Mouse (Mus musculus) myocyte (in vitro differentiated cells): ENCODE measurements around the gene Cpne5. TPM values are rescaled to one million over a fixed set of nuclear protein-coding genes. Genes with fewer than 3 reads are reported as not detected.

Source experiments
- H3K27me3 ChIP-seq: one replicate; pipeline ENCODE4 v1.6.1; 2011; ENCODE audit not compliant: control insufficient read depth, insufficient read depth, insufficient read length
- H3K36me3 ChIP-seq: one replicate; pipeline ENCODE4 v1.6.1; 2011; ENCODE audit not compliant: control insufficient read depth, insufficient read depth
- H3K4me2 ChIP-seq: one replicate; pipeline ENCODE4 v1.6.1; 2011; ENCODE audit warnings: low read depth, control low read depth
- H3K4me3 ChIP-seq: one replicate; pipeline ENCODE4 v1.5.1; 2011; ENCODE audit warnings: mild to moderate bottlenecking, control low read depth, moderate library complexity
- H3K79me2 ChIP-seq: one replicate; pipeline ENCODE4 v1.6.1; 2011; ENCODE audit not compliant: control insufficient read depth, insufficient read depth
- H3ac ChIP-seq: one replicate; pipeline ENCODE4 v1.6.1; 2011; ENCODE audit not compliant: control insufficient read depth, insufficient read length
- CEBPB ChIP-seq: IDR thresholded peaks from 2 replicates; pipeline ENCODE4 v1.6.1; 2011; ENCODE audit warnings: mild to moderate bottlenecking, moderate library complexity; ENCODE audit not compliant: poor library complexity, insufficient read depth, severe bottlenecking
- E2F4 ChIP-seq: IDR thresholded peaks from one replicate; pipeline ENCODE4 v1.6.1; 2011; ENCODE audit warnings: mild to moderate bottlenecking, control low read depth, moderate library complexity; ENCODE audit not compliant: insufficient read depth
- MAX ChIP-seq: IDR thresholded peaks from one replicate; pipeline ENCODE4 v1.6.1; 2011; ENCODE audit warnings: low read depth, mild to moderate bottlenecking, control low read depth
- MYOD1 ChIP-seq, 3 experiments: IDR thresholded peaks; one replicate each; pipeline ENCODE4 v1.6.1; 2011; ENCODE audit warnings: control low read depth in 2 of 3, low read depth in 2 of 3, mild to moderate bottlenecking in 2 of 3, moderate library complexity in 1 of 3; ENCODE audit not compliant: insufficient read length in 2 of 3, control insufficient read depth in 1 of 3
- MYOG ChIP-seq, 3 experiments: IDR thresholded peaks; one replicate each; pipeline ENCODE4 v1.6.1; 2011; ENCODE audit warnings: control low read depth in 2 of 3, low read depth in 2 of 3, mild to moderate bottlenecking in 2 of 3; ENCODE audit not compliant: insufficient read length in 2 of 3, control insufficient read depth in 1 of 3, insufficient read depth in 1 of 3
- POLR2A ChIP-seq: IDR thresholded peaks from one replicate; pipeline ENCODE4 v1.6.1; 2011; ENCODE audit warnings: low read depth, mild to moderate bottlenecking, control low read depth, moderate library complexity; ENCODE audit not compliant: insufficient read length
- POLR2AphosphoS2 ChIP-seq: IDR thresholded peaks from one replicate; pipeline ENCODE4 v1.6.1; 2011; ENCODE audit warnings: low read depth, control low read depth; ENCODE audit not compliant: insufficient read length
- REST ChIP-seq: IDR thresholded peaks from one replicate; pipeline ENCODE4 v1.6.1; 2011; ENCODE audit warnings: mild to moderate bottlenecking, control low read depth, moderate library complexity; ENCODE audit not compliant: insufficient read depth, insufficient read length
- SRF ChIP-seq: IDR thresholded peaks from one replicate; pipeline ENCODE4 v1.6.1; 2011; ENCODE audit warnings: low read depth; ENCODE audit not compliant: control insufficient read depth, insufficient read length
- TCF12 ChIP-seq: IDR thresholded peaks from one replicate; pipeline ENCODE4 v1.6.1; 2011; ENCODE audit warnings: mild to moderate bottlenecking, control low read depth; ENCODE audit not compliant: poor library complexity, insufficient read depth, severe bottlenecking
- TCF3 ChIP-seq: IDR thresholded peaks from one replicate; pipeline ENCODE4 v1.6.1; 2011; ENCODE audit warnings: low read depth, control low read depth; ENCODE audit not compliant: insufficient read length
- USF1 ChIP-seq: IDR thresholded peaks from one replicate; pipeline ENCODE4 v1.6.1; 2011; ENCODE audit warnings: low read depth, mild to moderate bottlenecking, control low read depth, moderate library complexity
- polyA plus RNA-seq: library from polyadenylated mRNA; unstranded; fragments of >200 nt; fragmentation: generic; extraction: Trizol; gene quantifications from one replicate; pipeline ENCODE4 v1.2.1, GENCODE M21; 2012; ENCODE audit warnings: missing spikeins

Gene Cpne5
- polyA plus RNA-seq, 1 experiment: 0.56 TPM

GRCm38 (mm10) chr17:29195579-29195978, 42.4 kb downstream of the Cpne5 start:
- Histone ChIP-seq H3K4me3 (no peak overlapping the region), H3K27me3 (peaks cover 7% of the 10 kb centered on the region)
- TF ChIP-seq REST (no peak), MYOD1 (IDR thresholded peaks at IDR 0.05; ENCODE audit: control insufficient read depth in 1 of 3, insufficient read length in 2 of 3, low read depth in 2 of 3) (no peak), CEBPB (no peak), POLR2AphosphoS2 (no peak), USF1 (no peak), MAX (no peak), POLR2A (no peak), SRF (no peak), TCF12 (no peak)

GRCm38 (mm10) chr17:29188989-29189388, 49.0 kb downstream of the Cpne5 start:
- Histone ChIP-seq H3K27me3 (peaks cover 28% of the 10 kb centered on the region), H3ac (no peak overlapping the region), H3K36me3 (no peaks in the 10 kb centered on the region), H3K4me2 (no peak overlapping the region), H3K79me2 (no peaks in the 10 kb centered on the region), H3K4me3 (no peak overlapping the region)
- TF ChIP-seq REST (no peak), POLR2A (no peak), TCF3 (no peak), MYOG (IDR thresholded peaks at IDR 0.05; ENCODE audit: control insufficient read depth in 1 of 3, insufficient read depth in 1 of 3, insufficient read length in 2 of 3, low read depth in 2 of 3) (no peak), E2F4 (no peak), USF1 (no peak), POLR2AphosphoS2 (no peak), CEBPB (no peak), TCF12 (no peak), MAX (no peak), MYOD1 (IDR thresholded peaks at IDR 0.05; ENCODE audit: control insufficient read depth in 1 of 3, insufficient read length in 2 of 3, low read depth in 2 of 3) (no peak), SRF (no peak)

More at GRCm38 (mm10) chr17:29195579-29195978, 42.4 kb downstream of the Cpne5 start:
- Histone ChIP-seq H3ac (no peak overlapping the region), H3K79me2 (no peaks in the 10 kb centered on the region), H3K36me3 (no peaks in the 10 kb centered on the region), H3K4me2 (no peak overlapping the region)

DNA sequence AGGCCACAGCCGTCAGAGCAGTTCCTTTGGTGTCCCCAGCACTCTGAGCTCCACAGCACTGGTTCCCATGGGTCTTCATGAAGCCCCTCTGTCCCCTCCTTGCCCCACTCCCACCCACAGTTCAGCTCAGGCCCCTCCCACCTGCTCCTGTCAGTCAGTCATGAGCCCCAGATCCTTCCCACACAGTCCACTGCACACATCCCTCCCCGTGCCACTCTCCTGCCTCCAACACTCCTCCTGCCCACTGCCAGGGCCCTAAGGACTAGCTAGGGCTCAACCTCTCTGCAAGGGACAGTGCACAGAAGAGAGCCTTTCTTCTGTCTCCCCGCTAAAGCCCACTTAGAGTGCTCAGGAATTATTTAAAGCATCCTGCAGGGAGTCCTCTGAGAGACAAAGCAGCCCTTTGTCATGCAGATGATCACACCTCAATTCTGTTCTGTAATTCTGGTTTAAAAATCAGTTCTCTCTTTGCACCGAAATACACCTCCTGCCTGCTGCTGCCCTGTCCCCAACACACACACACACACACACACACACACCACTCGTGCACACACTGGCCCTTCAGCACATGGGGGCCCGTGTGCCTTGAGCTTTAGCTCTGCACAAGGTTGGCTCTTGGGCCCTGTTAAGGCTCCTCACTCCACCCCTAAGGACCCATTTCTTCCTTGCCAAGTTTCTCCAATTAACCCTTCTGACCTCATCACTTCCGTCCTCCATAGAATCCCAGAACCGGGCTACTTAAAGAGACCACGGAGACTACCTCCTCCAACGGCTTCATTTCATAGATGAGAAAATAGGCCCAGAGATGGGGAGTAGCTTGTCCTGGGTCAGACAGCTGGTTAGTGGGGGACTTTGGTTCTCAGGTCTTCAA, 50.7 kb downstream of the Cpne5 start:
- H3K79me2 ChIP-seq: no peaks in the 10 kb centered on the region
- no peak overlapping the region for H3K4me3 ChIP-seq
- H3K36me3 ChIP-seq: no peaks in the 10 kb centered on the region
- no peak overlapping the region for H3K4me2 ChIP-seq
- TF ChIP-seq MYOG (IDR thresholded peaks at IDR 0.05; ENCODE audit: control insufficient read depth in 1 of 3, insufficient read depth in 1 of 3, insufficient read length in 2 of 3, low read depth in 2 of 3) (no peak), CEBPB (no peak), MAX (no peak), POLR2A (no peak), USF1 (no peak), REST (no peak), POLR2AphosphoS2 (no peak), MYOD1 (IDR thresholded peaks at IDR 0.05; ENCODE audit: control insufficient read depth in 1 of 3, insufficient read length in 2 of 3, low read depth in 2 of 3) (peak in 2 of 3 experiments; percentile 32 to 71)
- H3K27me3 ChIP-seq: peaks cover 31% of the 10 kb centered on the region
- H3ac ChIP-seq: no peak overlapping the region

DNA sequence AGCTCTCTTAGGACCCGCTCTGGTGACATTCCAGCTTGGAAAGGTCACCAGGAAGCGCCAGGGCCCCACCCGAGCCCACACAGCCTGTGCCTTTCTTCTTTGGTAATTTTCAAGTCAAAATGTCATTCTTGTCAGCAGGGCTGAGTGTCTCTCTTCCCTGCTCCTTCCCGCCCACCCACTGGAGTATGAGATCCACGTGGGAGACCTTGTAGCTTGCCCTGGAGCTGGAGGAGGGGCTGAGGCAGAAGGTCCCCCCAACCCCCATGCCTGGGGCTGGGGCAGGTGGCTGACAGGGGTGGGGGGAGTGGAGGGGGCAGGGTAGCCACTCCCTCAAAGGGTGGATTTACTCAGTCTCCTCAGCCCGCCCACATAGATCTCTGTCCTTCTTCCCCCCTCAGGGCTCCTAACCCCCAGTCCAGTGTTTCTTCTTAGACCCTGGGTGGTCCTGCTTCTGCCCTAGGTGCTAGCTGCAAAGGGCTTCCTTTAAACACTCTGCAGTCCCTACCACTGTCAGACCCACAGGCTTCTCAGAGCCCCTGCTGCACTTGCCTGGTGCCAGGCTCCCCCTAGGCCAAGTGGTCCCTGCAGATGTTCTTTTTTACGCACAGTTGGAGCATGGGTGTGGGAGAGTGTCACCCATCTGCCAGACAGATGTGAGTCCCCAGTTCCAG, 52.5 kb downstream of the Cpne5 start:
- no peak overlapping the region for H3K4me3 ChIP-seq
- H3K36me3 ChIP-seq: no peaks in the 10 kb centered on the region
- no peaks in the 10 kb centered on the region for H3K79me2 ChIP-seq
- TF ChIP-seq MYOD1 (IDR thresholded peaks at IDR 0.05; ENCODE audit: control insufficient read depth in 1 of 3, insufficient read length in 2 of 3, low read depth in 2 of 3) (no peak), USF1 (no peak)
- H3K4me2 ChIP-seq: no peak overlapping the region
- H3K27me3 ChIP-seq: peaks cover 24% of the 10 kb centered on the region
- H3ac ChIP-seq: no peak overlapping the region

- Histone ChIP-seq H3K27me3 (peaks cover 3% of the 10 kb centered on the region), H3K4me3 (no peak overlapping the region), H3K36me3 (no peaks in the 10 kb centered on the region), H3K79me2 (no peaks in the 10 kb centered on the region), H3K4me2 (no peak overlapping the region), H3ac (no peak overlapping the region)
- TF ChIP-seq TCF3 (no peak), MAX (no peak), POLR2AphosphoS2 (no peak), SRF (no peak), POLR2A (no peak), MYOD1 (IDR thresholded peaks at IDR 0.05; ENCODE audit: control insufficient read depth in 1 of 3, insufficient read length in 2 of 3, low read depth in 2 of 3) (no peak), E2F4 (no peak), CEBPB (no peak), TCF12 (no peak)
Observed at GRCm38 (mm10) chr17:29183162-29183561, 54.8 kb downstream of the Cpne5 start.
